Mouse (Mus musculus) megakaryocyte-erythroid progenitor cell, adult 5-6 weeks (primary cell): ENCODE data around the gene Hexdc. TPM values are rescaled to one million over a fixed set of nuclear protein-coding genes. Genes with fewer than 3 reads are reported as not detected.

Experiments
- total RNA-seq, 2 experiments: library from RNA; stranded (forward) in 1 of 2; stranded (reverse) in 1 of 2; fragments of 200-1000, 215-1000 nt in 1 of 2; fragments of >200 nt in 1 of 2; fragmentation: Nextera tagmentation in 1 of 2; gene quantifications; 2 replicates each; pipeline ENCODE4 v1.2.3; 2014 to 2017

The Hexdc gene
- total RNA-seq, 2 experiments from 2014 or later: 6.0 to 7.2 TPM

Other genes starting within 250 kb of the Hexdc start
- 64.0 and 86.0 TPM in 2 replicates for gene Csnk1d, start 213.1 kb upstream of the Hexdc start, total RNA-seq (2014; fragmentation: Nextera tagmentation)
- gene Csnk1d, start 213.1 kb upstream of the Hexdc start, total RNA-seq (2017): 109 and 132 TPM in 2 replicates
- 16.6 TPM in 2 replicates for gene Cd7, start 165.0 kb upstream of the Hexdc start, total RNA-seq (2014; fragmentation: Nextera tagmentation)
- 1.2 and 6.7 TPM in 2 replicates for gene Cd7, start 165.0 kb upstream of the Hexdc start, total RNA-seq (2017)
- not detected in 2 replicates for gene Sectm1b, start 140.9 kb upstream of the Hexdc start, total RNA-seq (2014; fragmentation: Nextera tagmentation)
- gene Sectm1b, start 140.9 kb upstream of the Hexdc start, total RNA-seq (2017): not detected in 2 replicates
- gene Sectm1a, start 123.2 kb upstream of the Hexdc start, total RNA-seq (2014; fragmentation: Nextera tagmentation): not detected in 2 replicates
- gene Sectm1a, start 123.2 kb upstream of the Hexdc start, total RNA-seq (2017): not detected in 2 replicates
- gene Tex19.2, start 85.8 kb upstream of the Hexdc start, total RNA-seq (2014; fragmentation: Nextera tagmentation): not detected in 2 replicates
- gene Tex19.2, start 85.8 kb upstream of the Hexdc start, total RNA-seq (2017): not detected in 2 replicates
- gene Tex19.1, start 58.3 kb upstream of the Hexdc start, total RNA-seq (2014; fragmentation: Nextera tagmentation): not detected in 2 replicates
- gene Tex19.1, start 58.3 kb upstream of the Hexdc start, total RNA-seq (2017): not detected in 2 replicates
- gene Uts2r, start 44.2 kb upstream of the Hexdc start, total RNA-seq (2014; fragmentation: Nextera tagmentation): not detected in 2 replicates
- not detected in 2 replicates for gene Uts2r, start 44.2 kb upstream of the Hexdc start, total RNA-seq (2017)
- gene Ogfod3, start 278 bp downstream of the Hexdc start, total RNA-seq (2014; fragmentation: Nextera tagmentation): 7.8 and 16.0 TPM in 2 replicates
- gene Ogfod3, start 278 bp downstream of the Hexdc start, total RNA-seq (2017): 8.2 and 13.5 TPM in 2 replicates
- gene Cybc1, start 24.9 kb downstream of the Hexdc start, total RNA-seq (2014; fragmentation: Nextera tagmentation): 30.0 and 42.6 TPM in 2 replicates
- 18.2 and 27.2 TPM in 2 replicates for gene Cybc1, start 24.9 kb downstream of the Hexdc start, total RNA-seq (2017)
- 46.0 and 51.1 TPM in 2 replicates for gene Narf, start 32.8 kb downstream of the Hexdc start, total RNA-seq (2014; fragmentation: Nextera tagmentation)
- gene Narf, start 32.8 kb downstream of the Hexdc start, total RNA-seq (2017): 43.7 and 63.3 TPM in 2 replicates
- gene Foxk2, start 55.6 kb downstream of the Hexdc start, total RNA-seq (2014; fragmentation: Nextera tagmentation): 40.4 and 62.7 TPM in 2 replicates
- gene Foxk2, start 55.6 kb downstream of the Hexdc start, total RNA-seq (2017): 21.3 and 27.3 TPM in 2 replicates
- gene Wdr45b, start 150.0 kb downstream of the Hexdc start, total RNA-seq (2014; fragmentation: Nextera tagmentation): 34.6 and 37.4 TPM in 2 replicates
- gene Wdr45b, start 150.0 kb downstream of the Hexdc start, total RNA-seq (2017): 33.6 and 41.1 TPM in 2 replicates
- gene Rab40b, start 183.8 kb downstream of the Hexdc start, total RNA-seq (2014; fragmentation: Nextera tagmentation): 2.2 TPM in 1 of 2 replicates, not detected in the other
- 0.19 and 1.4 TPM in 2 replicates for gene Rab40b, start 183.8 kb downstream of the Hexdc start, total RNA-seq (2017)
- 18.8 and 22.0 TPM in 2 replicates for gene Fn3krp, start 217.0 kb downstream of the Hexdc start, total RNA-seq (2014; fragmentation: Nextera tagmentation)
- 35.3 and 42.9 TPM in 2 replicates for gene Fn3krp, start 217.0 kb downstream of the Hexdc start, total RNA-seq (2017)
- 0.81 TPM in 1 of 2 replicates, not detected in the other for gene Fn3k, start 230.5 kb downstream of the Hexdc start, total RNA-seq (2014; fragmentation: Nextera tagmentation)
- gene Fn3k, start 230.5 kb downstream of the Hexdc start, total RNA-seq (2017): 0.11 and 0.47 TPM in 2 replicates
- 64.2 and 85.0 TPM in 2 replicates for gene Tbcd, start 247.5 kb downstream of the Hexdc start, total RNA-seq (2014; fragmentation: Nextera tagmentation)
- gene Tbcd, start 247.5 kb downstream of the Hexdc start, total RNA-seq (2017): 53.6 and 105 TPM in 2 replicates